Mouse (Mus musculus): ENCODE data around the gene Aspdh.

Gene Aspdh

GRCm38 (mm10) chr7:44472961-44473646, 7.9 kb downstream of the Aspdh start:
- DNase-seq, result peak; percentile 62

GRCm38 (mm10) chr7:44474419-44474818, 9.2 kb downstream of the Aspdh start:
- peak; percentile 76 for DNase-seq

- peak; percentile 35 for DNase-seq
Measured at GRCm38 (mm10) chr7:44475046-44475614, 9.9 kb downstream of the Aspdh start.

GRCm38 (mm10) chr7:44482836-44483435, 17.7 kb downstream of the Aspdh start:
- no peak for DNase-seq

- DNase-seq, result peak; percentile 1
Measured at GRCm38 (mm10) chr7:44484109-44484508, 18.9 kb downstream of the Aspdh start.

GRCm38 (mm10) chr7:44484841-44485571, 19.8 kb downstream of the Aspdh start:
- DNase-seq, result peak; percentile 77

- DNase-seq, result peak; percentile 16
Measured at GRCm38 (mm10) chr7:44485572-44486195, 20.5 kb downstream of the Aspdh start.

- DNase-seq, result peak; percentile 18
Measured at GRCm38 (mm10) chr7:44486927-44487575, 21.9 kb downstream of the Aspdh start.

GRCm38 (mm10) chr7:44487936-44488335, 22.7 kb downstream of the Aspdh start:
- DNase-seq, result peak; percentile 9

- DNase-seq, result peak; percentile 33
Measured at GRCm38 (mm10) chr7:44488545-44488944, 23.4 kb downstream of the Aspdh start.

GRCm38 (mm10) chr7:44490281-44490680, 25.1 kb downstream of the Aspdh start:
- DNase-seq, result peak; percentile 32

- DNase-seq, result no peak
Measured at GRCm38 (mm10) chr7:44491391-44491790, 26.2 kb downstream of the Aspdh start.

- no peak for DNase-seq
Measured at GRCm38 (mm10) chr7:44492166-44492826, 27.1 kb downstream of the Aspdh start.

- DNase-seq, result peak; percentile 46
Measured at GRCm38 (mm10) chr7:44494681-44495080, 29.5 kb downstream of the Aspdh start.

GRCm38 (mm10) chr7:44495086-44495485, 29.9 kb downstream of the Aspdh start:
- peak; percentile 51 for DNase-seq

- DNase-seq, result peak; percentile 99
Measured at GRCm38 (mm10) chr7:44495992-44496770, 31.0 kb downstream of the Aspdh start, which contains the start of the genes Emc10 and Fam71e1. Gene Emc10 (minus strand): TSS chr7:44496529. Gene Fam71e1 (plus strand): TSS chr7:44496581.

GRCm38 (mm10) chr7:44496771-44497109, 31.5 kb downstream of the Aspdh start:
- DNase-seq, result no peak

- DNase-seq, result peak; percentile 68
Measured at GRCm38 (mm10) chr7:44497361-44498055, 32.3 kb downstream of the Aspdh start.

GRCm38 (mm10) chr7:44498922-44499321, 33.7 kb downstream of the Aspdh start:
- DNase-seq, result no peak

GRCm38 (mm10) chr7:44500046-44500445, 34.9 kb downstream of the Aspdh start:
- DNase-seq, result no peak

All from cerebellum, adult 11-12 months (tissue).